Mouse (Mus musculus) embryonic facial prominence, embryonic 14.5 days (tissue): Measurements from ENCODE around the gene Dhx37. TPM values are rescaled to one million over a fixed set of nuclear protein-coding genes. Genes with fewer than 3 reads are reported as not detected.
A peak's percentile ranks its signal among the peaks of the same experiment; 100 is the strongest.

Experiments used
- ATAC-seq: fragments of 200-750 bp; cut with Nextera tagmentation; 2 replicates; pipeline ENCODE4 v1.8.0; 2017; ENCODE audit warnings: low read depth, moderate number of reproducible peaks, moderate TSS enrichment
- DNase-seq: peaks from one replicate; pipeline ENCODE4 v3.0.0-alpha.2; 2015; ENCODE audit warnings: low spot score
- H3K27ac ChIP-seq: fragments of 300-500 bp; sonication (generic); replicated peaks from 2 replicates; pipeline ENCODE4 v1.5.1; 2014; ENCODE audit warnings: low read depth, mild to moderate bottlenecking, low read length, moderate library complexity
- H3K27me3 ChIP-seq: fragments of 300-500 bp; sonication (generic); replicated peaks from 2 replicates; pipeline ENCODE4 v1.6.1; 2014; ENCODE audit warnings: low read length; ENCODE audit not compliant: control insufficient read depth, insufficient read depth
- H3K36me3 ChIP-seq: fragments of 300-500 bp; sonication (generic); 2 replicates; pipeline ENCODE4 v1.6.1; 2014; ENCODE audit warnings: low read length, mixed read lengths; ENCODE audit not compliant: control insufficient read depth, insufficient read depth
- H3K4me1 ChIP-seq: fragments of 300-500 bp; sonication (generic); 2 replicates; pipeline ENCODE4 v1.6.1; 2014; ENCODE audit warnings: antibody characterized with exemption, low read length; ENCODE audit not compliant: control insufficient read depth, insufficient read depth
- H3K4me2 ChIP-seq: fragments of 300-500 bp; sonication (generic); 2 replicates; pipeline ENCODE4 v1.6.1; 2014; ENCODE audit warnings: low read depth, mild to moderate bottlenecking, low read length, moderate library complexity, mixed read lengths
- H3K4me3 ChIP-seq: fragments of 300-500 bp; sonication (generic); 2 replicates; pipeline ENCODE4 v1.5.1; 2014; ENCODE audit warnings: low read depth, mild to moderate bottlenecking, low read length
- H3K9ac ChIP-seq: fragments of 300-500 bp; sonication (generic); 2 replicates; pipeline ENCODE4 v1.6.1; 2014; ENCODE audit warnings: low read depth, mild to moderate bottlenecking, low read length, moderate library complexity, mixed read lengths
- H3K9me3 ChIP-seq: fragments of 300-500 bp; sonication (generic); 2 replicates; pipeline ENCODE4 v1.6.1; 2016; ENCODE audit warnings: low read length; ENCODE audit not compliant: control insufficient read depth
- WGBS: fragments of 180-500 bp; shearing (Covaris S2); extraction: QIAGEN DNeasy Blood & Tissue Kit; methylation state at CpG from one replicate; pipeline ENCODE4 v1.1.7; 2014; 5-methylcytosine and 5-hydroxymethylcytosine counted together
- polyA plus RNA-seq: library from polyadenylated mRNA; unstranded; fragments of >200 nt; fragmentation: Nextera tagmentation; extraction: Ambion mirVana; gene quantifications from 2 replicates; pipeline ENCODE4 v1.2.1, GENCODE M21; 2014

The Dhx37 gene
- polyA plus RNA-seq, 1 experiment from 2014 or later, result 4.8 TPM

- Histone ChIP-seq H3K4me2 (no peak overlapping the region), H3K4me3 (no peak overlapping the region), H3K9ac (no peak overlapping the region), H3K9me3 (no peaks in the 10 kb centered on the region), H3K27me3 (no peaks in the 10 kb centered on the region), H3K27ac (no peak overlapping the region), H3K4me1 (no peaks in the 10 kb centered on the region), H3K36me3 (no peaks in the 10 kb centered on the region)
- no peak for DNase-seq
- WGBS, result 46% methylated on average over 7 of the region's 7 CpGs
- no peak for ATAC-seq
Observed at GRCm38 (mm10) chr5:125377214-125377613, 56.7 kb downstream of the Dhx37 start.

- Histone ChIP-seq H3K36me3 (no peaks in the 10 kb centered on the region), H3K4me3 (no peak overlapping the region), H3K27me3 (no peaks in the 10 kb centered on the region), H3K27ac (no peak overlapping the region), H3K9me3 (no peaks in the 10 kb centered on the region), H3K4me2 (no peak overlapping the region), H3K9ac (no peak overlapping the region), H3K4me1 (no peaks in the 10 kb centered on the region)
- no peak for ATAC-seq
- 85% methylated on average over 2 of the region's 2 CpGs for WGBS
- no peak for DNase-seq
Observed at GRCm38 (mm10) chr5:125375871-125376270, 58.0 kb downstream of the Dhx37 start.

- Histone ChIP-seq H3K9ac (no peak overlapping the region), H3K36me3 (no peaks in the 10 kb centered on the region), H3K4me3 (no peak overlapping the region), H3K27ac (no peak overlapping the region), H3K9me3 (no peaks in the 10 kb centered on the region), H3K4me1 (no peaks in the 10 kb centered on the region), H3K4me2 (no peak overlapping the region), H3K27me3 (no peaks in the 10 kb centered on the region)
- ATAC-seq (no peak), DNase-seq (no peak)
- 82% methylated on average over 4 of the region's 4 CpGs for WGBS
Observed at GRCm38 (mm10) chr5:125372027-125372426, 61.9 kb downstream of the Dhx37 start.

GRCm38 (mm10) chr5:125370950-125371693 lies 62.8 kb downstream of the Dhx37 start:
- Histone ChIP-seq H3K36me3 (no peaks in the 10 kb centered on the region), H3K27ac (no peak overlapping the region), H3K4me3 (no peak overlapping the region), H3K9me3 (no peaks in the 10 kb centered on the region), H3K9ac (no peak overlapping the region), H3K27me3 (no peaks in the 10 kb centered on the region), H3K4me1 (no peaks in the 10 kb centered on the region), H3K4me2 (no peak overlapping the region)
- ATAC-seq (no peak), DNase-seq (no peak)
- 79% methylated on average over 7 of the region's 7 CpGs for WGBS

- H3K36me3 ChIP-seq, result no peaks in the 10 kb centered on the region
- H3K9me3 ChIP-seq, result no peaks in the 10 kb centered on the region
- DNase-seq (peak; percentile 79), ATAC-seq (0 out of 2 replicates have a peak, but pooled peaks have one; percentile 50)
- H3K4me1 ChIP-seq, result no peaks in the 10 kb centered on the region
- H3K27me3 ChIP-seq, result no peaks in the 10 kb centered on the region
- 1% methylated on average over 4 of the region's 4 CpGs for WGBS
- H3K4me3 ChIP-seq, result no peak overlapping the region
- no peak overlapping the region for H3K27ac ChIP-seq
- H3K9ac ChIP-seq, result no peak overlapping the region
- H3K4me2 ChIP-seq, result no peak overlapping the region
Observed at GRCm38 (mm10) chr5:125368568-125368967, 65.4 kb downstream of the Dhx37 start.

GRCm38 (mm10) chr5:125368156-125368555 lies 65.8 kb downstream of the Dhx37 start:
- DNase-seq (no peak), ATAC-seq (no peak)
- H3K4me2 ChIP-seq, result no peak overlapping the region
- H3K9ac ChIP-seq, result no peak overlapping the region
- no peaks in the 10 kb centered on the region for H3K27me3 ChIP-seq
- WGBS, result 62% methylated on average over 5 of the region's 5 CpGs
- H3K9me3 ChIP-seq, result no peaks in the 10 kb centered on the region
- no peaks in the 10 kb centered on the region for H3K4me1 ChIP-seq
- H3K27ac ChIP-seq, result no peak overlapping the region
- no peaks in the 10 kb centered on the region for H3K36me3 ChIP-seq
- no peak overlapping the region for H3K4me3 ChIP-seq

GRCm38 (mm10) chr5:125364851-125365429 lies 69.0 kb downstream of the Dhx37 start:
- Histone ChIP-seq H3K27ac (no peak overlapping the region), H3K9me3 (no peaks in the 10 kb centered on the region), H3K4me2 (no peak overlapping the region), H3K36me3 (no peaks in the 10 kb centered on the region), H3K4me3 (no peak overlapping the region), H3K4me1 (no peaks in the 10 kb centered on the region), H3K27me3 (no peaks in the 10 kb centered on the region), H3K9ac (no peak overlapping the region)
- 63% methylated on average over 4 of the region's 4 CpGs for WGBS
- ATAC-seq (no peak), DNase-seq (no peak)

- no peak for ATAC-seq
Observed at GRCm38 (mm10) chr5:125363894-125364293, 70.0 kb downstream of the Dhx37 start.

More at GRCm38 (mm10) chr5:125363894-125364293, 70.0 kb downstream of the Dhx37 start:
- 71% methylated on average over 7 of the region's 7 CpGs for WGBS
- Histone ChIP-seq H3K4me1 (no peaks in the 10 kb centered on the region), H3K4me3 (no peak overlapping the region), H3K27ac (no peak overlapping the region), H3K36me3 (no peaks in the 10 kb centered on the region), H3K9ac (no peak overlapping the region), H3K27me3 (no peaks in the 10 kb centered on the region), H3K9me3 (no peaks in the 10 kb centered on the region), H3K4me2 (no peak overlapping the region)
- peak; percentile 67 for DNase-seq
